Mouse (Mus musculus): ENCODE results near the gene Hhipl2.
"Not testable (repeated sequence)": the region's sequence is repeated elsewhere in the genome, so short reads cannot be mapped to it uniquely, and the experiment has no call there.

Gene Hhipl2

GRCm38 (mm10) chr1:183417873-183418272 is at the start of gene Hhipl2:
TSS of gene Hhipl2 (plus strand) at chr1:183418215.
- no peak for DNase-seq (ENCODE audit: low spot score in 2 of 2)

- DNase-seq (ENCODE audit: low spot score in 2 of 2) = peak in 1 of 2 experiments; percentile 6
Observed at GRCm38 (mm10) chr1:183368601-183369400, 49.2 kb upstream of the Hhipl2 start.

GRCm38 (mm10) chr1:183369427-183370014 is 48.5 kb upstream of the Hhipl2 start, which contains the start of gene Mia3:
TSS of gene Mia3 (minus strand) at chr1:183369553.
- peak; percentile 91 to 92 for DNase-seq (ENCODE audit: low spot score in 2 of 2)

DNA sequence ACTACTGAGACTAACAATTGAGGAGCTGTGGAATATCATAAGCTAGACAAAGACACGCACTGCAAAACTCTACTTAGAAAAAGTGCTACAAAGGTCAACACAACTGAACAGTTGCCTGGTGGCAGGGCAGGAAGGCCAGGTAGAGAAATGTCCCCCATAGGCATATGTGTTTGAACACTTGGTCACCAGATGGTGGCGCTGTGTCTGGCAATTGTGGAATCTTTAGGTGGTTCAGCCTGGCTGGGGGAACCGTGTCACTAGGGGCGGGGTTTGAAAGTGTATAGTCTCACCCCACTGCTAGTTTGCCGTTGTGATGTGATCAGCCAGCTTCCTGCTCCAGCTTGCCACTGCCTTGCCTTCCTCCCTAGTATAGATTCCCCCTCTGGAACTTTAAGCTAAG is 43.3 kb upstream of the Hhipl2 start:
- no peak for DNase-seq (ENCODE audit: low spot score in 2 of 2)

GRCm38 (mm10) chr1:183377045-183377444 is 41.0 kb upstream of the Hhipl2 start:
- no peak for DNase-seq (ENCODE audit: low spot score in 2 of 2)

- DNase-seq (ENCODE audit: low spot score in 2 of 2) = peak in 1 of 2 experiments; percentile 55
Observed at GRCm38 (mm10) chr1:183378321-183378941, 39.6 kb upstream of the Hhipl2 start.

GRCm38 (mm10) chr1:183379376-183379775 is 38.6 kb upstream of the Hhipl2 start:
- not testable (repeated sequence) for DNase-seq (ENCODE audit: low spot score in 2 of 2)

GRCm38 (mm10) chr1:183381816-183382215 is 36.2 kb upstream of the Hhipl2 start:
- DNase-seq (ENCODE audit: low spot score in 2 of 2) = no peak

DNA sequence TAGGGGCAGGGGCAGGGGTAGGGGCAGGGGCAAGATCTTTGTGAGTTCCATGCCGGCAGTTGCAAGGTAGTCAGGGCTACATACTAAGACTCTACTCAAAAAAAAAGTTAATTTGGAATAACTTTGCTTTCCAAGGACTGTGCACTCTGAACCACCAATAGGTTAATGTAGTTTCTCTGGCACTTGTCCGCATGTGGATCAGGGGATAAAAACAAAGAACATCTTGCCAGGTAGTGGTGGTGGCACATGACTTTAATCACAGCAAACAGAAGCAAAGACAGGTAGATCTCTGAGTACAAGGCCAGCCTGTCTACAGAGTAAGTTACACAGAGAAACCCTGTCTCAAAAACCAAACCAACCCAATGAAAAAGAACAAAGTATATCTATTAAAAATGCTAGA is 35.4 kb upstream of the Hhipl2 start:
- no peak for DNase-seq (ENCODE audit: low spot score in 2 of 2)

DNA sequence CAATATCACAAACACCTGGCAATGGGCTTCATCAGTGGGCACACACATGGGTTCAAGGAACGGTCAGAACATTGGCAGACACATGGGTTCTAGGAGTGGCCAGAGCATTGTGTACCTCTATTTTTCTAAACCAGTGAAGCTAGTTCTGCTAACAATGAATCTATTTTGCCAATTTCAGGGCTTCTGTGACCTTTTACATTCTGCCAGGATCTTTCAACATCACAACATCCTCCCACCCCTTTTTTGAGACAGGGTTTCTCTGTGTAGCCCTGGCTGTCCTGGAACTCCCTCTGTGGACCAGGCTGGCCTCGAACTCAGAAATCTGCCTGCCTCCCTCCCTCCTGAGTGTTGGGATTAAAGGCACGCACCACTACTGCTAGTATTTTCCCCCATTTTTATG is 30.6 kb upstream of the Hhipl2 start:
- DNase-seq (ENCODE audit: low spot score in 2 of 2) = not testable (repeated sequence)

- peak; percentile 71 to 85 for DNase-seq (ENCODE audit: low spot score in 2 of 2)
Observed at GRCm38 (mm10) chr1:183388426-183389406, 29.3 kb upstream of the Hhipl2 start, which contains the start of gene Taf1a. TSS of gene Taf1a (plus strand) at chr1:183388981.

DNA sequence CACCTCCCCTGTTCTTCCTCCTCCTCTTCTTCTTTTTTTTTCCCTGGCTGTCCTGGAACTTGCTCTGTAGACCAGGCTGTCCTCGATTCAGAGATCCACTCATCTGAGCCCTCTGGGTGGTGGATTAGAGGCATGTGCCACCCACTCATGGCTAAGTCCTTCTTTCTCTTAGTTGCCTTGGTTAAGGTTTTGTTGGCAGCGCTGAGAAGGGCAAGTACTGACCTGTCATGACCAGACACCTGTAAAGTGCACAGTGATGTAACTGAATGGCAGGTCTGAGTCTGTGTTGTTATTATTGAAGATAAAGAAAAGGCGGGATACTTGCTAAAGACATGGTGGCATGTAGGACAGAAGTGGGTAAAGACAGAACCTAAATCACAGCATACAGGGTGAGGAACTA is 14.6 kb upstream of the Hhipl2 start:
- DNase-seq (ENCODE audit: low spot score in 2 of 2) = no peak

DNA sequence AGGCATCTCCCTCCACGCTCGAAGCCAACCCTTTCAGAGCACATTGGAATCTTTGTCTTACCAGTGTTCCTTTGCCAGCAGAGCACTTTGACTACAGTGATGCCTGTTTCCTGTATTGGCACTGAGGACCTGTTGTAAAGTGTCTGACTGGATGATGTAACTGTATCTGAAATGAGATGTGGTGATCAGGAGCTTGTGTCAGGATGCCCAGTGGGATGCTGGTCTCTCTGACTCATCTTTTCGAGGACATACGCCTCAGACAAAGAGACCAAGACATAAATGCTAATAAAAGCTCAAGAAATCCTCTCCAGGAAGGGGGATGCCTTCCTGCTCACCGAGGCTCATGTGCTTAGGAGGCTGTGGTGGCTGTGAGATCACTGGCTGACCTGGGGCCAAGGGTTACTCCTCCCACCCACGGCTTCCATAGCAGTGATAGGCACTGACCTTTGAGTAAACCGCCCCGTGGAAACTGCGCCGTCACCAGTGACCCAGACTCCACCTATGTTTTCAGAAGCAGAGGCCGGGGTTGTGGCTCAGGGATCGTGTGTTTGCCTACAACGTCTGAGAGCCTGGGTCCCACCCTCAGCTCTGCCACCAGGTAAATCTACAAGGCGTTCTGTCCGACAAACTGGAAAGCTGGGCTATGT is 3.8 kb upstream of the Hhipl2 start:
- DNase-seq (ENCODE audit: low spot score in 2 of 2) = no peak

DNA sequence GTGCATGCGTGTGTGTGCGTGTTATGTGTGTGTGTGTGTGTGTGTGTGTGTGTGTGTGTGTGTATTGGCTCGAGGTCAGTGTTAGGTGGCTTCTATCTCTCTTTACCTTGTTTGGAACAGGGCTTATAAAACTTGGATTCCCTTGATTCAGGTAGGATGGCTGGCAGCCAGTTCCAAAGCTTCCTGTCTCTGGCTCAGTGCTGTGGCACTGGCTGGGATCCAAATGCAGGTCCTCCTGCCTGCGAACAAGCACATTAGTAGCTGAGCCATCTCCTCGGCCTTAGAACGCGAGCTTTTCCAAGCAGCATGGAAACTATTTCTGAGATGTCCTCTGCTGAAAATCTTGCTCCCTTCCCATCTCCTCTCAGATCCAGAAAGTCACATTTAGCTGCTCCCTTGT is 1.7 kb downstream of the Hhipl2 start:
- DNase-seq (ENCODE audit: low spot score in 2 of 2) = no peak

DNA sequence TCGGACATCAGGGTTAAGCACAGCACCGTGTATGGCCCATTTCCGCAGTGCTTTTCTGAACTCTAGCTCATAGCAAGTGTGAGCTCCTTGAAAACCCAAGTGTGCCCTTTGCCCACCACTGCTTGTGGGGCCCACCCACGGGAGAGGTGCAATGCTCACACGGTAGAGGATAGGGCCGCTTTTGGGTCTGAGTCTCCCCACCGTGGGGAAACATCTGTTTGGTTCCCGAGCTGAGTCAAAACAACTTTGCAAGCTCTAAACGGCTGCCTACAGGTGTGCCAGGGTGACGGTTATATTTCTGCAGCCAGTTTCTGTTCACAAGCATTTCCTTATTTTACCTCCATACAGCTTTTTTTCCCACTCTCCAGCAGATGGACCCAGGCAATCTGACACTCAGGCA is 2.3 kb downstream of the Hhipl2 start:
- no peak for DNase-seq (ENCODE audit: low spot score in 2 of 2)

GRCm38 (mm10) chr1:183424100-183424499 is 6.1 kb downstream of the Hhipl2 start:
- no peak for DNase-seq (ENCODE audit: low spot score in 2 of 2)

- no peak for DNase-seq (ENCODE audit: low spot score in 2 of 2)
Observed at GRCm38 (mm10) chr1:183434918-183435317, 16.9 kb downstream of the Hhipl2 start.

- DNase-seq (ENCODE audit: low spot score in 2 of 2) = peak; percentile 77 to 81
Observed at GRCm38 (mm10) chr1:183439036-183439435, 21.0 kb downstream of the Hhipl2 start.

- DNase-seq (ENCODE audit: low spot score in 2 of 2) = peak; percentile 60 to 79
Observed at GRCm38 (mm10) chr1:183442015-183442774, 24.2 kb downstream of the Hhipl2 start.

DNA sequence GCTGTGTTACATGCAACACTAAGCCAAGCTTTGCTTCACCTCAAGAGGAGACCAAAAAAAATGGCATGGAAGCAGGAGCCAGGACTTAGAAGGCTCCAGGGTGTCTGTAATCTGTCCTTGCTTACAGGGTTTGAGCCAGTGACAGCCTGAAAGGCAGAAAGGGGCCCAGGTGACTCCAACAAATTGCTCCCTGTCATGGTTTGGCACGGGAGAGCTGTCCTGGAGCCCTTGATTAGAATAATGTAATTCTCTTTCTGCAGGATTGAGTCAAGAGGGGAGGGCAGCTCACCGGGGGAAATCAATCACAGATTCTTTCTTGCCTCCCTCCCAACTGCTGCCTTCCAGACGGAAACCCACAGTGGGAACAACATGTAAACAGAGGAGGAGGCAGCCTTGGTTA is 35.1 kb downstream of the Hhipl2 start:
- DNase-seq (ENCODE audit: low spot score in 2 of 2) = no peak
